Mouse (Mus musculus) forebrain, embryonic 11.5 days (tissue): ENCODE measurements around the gene Traip. TPM values are rescaled to one million over a fixed set of nuclear protein-coding genes. Genes with fewer than 3 reads are reported as not detected.
A peak's percentile ranks its signal among the peaks of the same experiment; 100 is the strongest.

Experiments
- ATAC-seq: fragments of 200-750 bp; cut with Nextera tagmentation; replicated peaks from 2 replicates; pipeline ENCODE4 v1.8.0; 2017; ENCODE audit warnings: moderate TSS enrichment; ENCODE audit not compliant: low FRiP score
- DNase-seq: peaks from one replicate; pipeline ENCODE4 v3.0.0-alpha.2; 2017; ENCODE audit warnings: low spot score
- H3K27ac ChIP-seq: fragments of 300-500 bp; sonication (generic); 2 replicates; pipeline ENCODE4 v1.5.1; 2014; ENCODE audit warnings: low read depth, low read length
- H3K27me3 ChIP-seq: fragments of 300-500 bp; sonication (generic); 2 replicates; pipeline ENCODE4 v1.6.1; 2014; ENCODE audit warnings: mild to moderate bottlenecking, low read length, mixed read lengths; ENCODE audit not compliant: control insufficient read depth, insufficient read depth
- H3K36me3 ChIP-seq: fragments of 300-500 bp; sonication (generic); 2 replicates; pipeline ENCODE4 v1.6.1; 2014; ENCODE audit warnings: mild to moderate bottlenecking, low read length, moderate library complexity, mixed read lengths; ENCODE audit not compliant: control insufficient read depth, insufficient read depth
- H3K4me1 ChIP-seq: fragments of 300-500 bp; sonication (generic); replicated peaks from 2 replicates; pipeline ENCODE4 v1.6.1; 2014; ENCODE audit warnings: low read length, mixed read lengths; ENCODE audit not compliant: control insufficient read depth, insufficient read depth
- H3K4me2 ChIP-seq: fragments of 300-500 bp; sonication (generic); 2 replicates; pipeline ENCODE4 v1.6.1; 2014; ENCODE audit warnings: low read depth, mild to moderate bottlenecking, low read length, moderate library complexity, mixed read lengths; ENCODE audit not compliant: severe bottlenecking
- H3K4me3 ChIP-seq: fragments of 300-500 bp; sonication (generic); 2 replicates; pipeline ENCODE4 v1.5.1; 2014; ENCODE audit warnings: low read depth, low read length
- H3K9ac ChIP-seq: fragments of 300-500 bp; sonication (generic); 2 replicates; pipeline ENCODE4 v1.6.1; 2014; ENCODE audit warnings: low read length
- H3K9me3 ChIP-seq: fragments of 300-500 bp; sonication (generic); 2 replicates; pipeline ENCODE4 v1.6.1; 2016; ENCODE audit warnings: low read length, mixed read lengths; ENCODE audit not compliant: control insufficient read depth
- WGBS: fragments of 180-500 bp; shearing (Covaris S2); extraction: QIAGEN DNeasy Blood & Tissue Kit; methylation state at CpG from one replicate; pipeline ENCODE4 v1.1.7; 2014; 5-methylcytosine and 5-hydroxymethylcytosine counted together
- polyA plus RNA-seq: library from polyadenylated mRNA; unstranded; fragments of >200 nt; fragmentation: Nextera tagmentation; extraction: Ambion mirVana; gene quantifications from 2 replicates; pipeline ENCODE4 v1.2.1, GENCODE M21; 2014

The Traip gene
- polyA plus RNA-seq, 1 experiment from 2014 or later = 38.2 TPM

- Histone ChIP-seq H3K9ac (no peak overlapping the region), H3K4me3 (no peak overlapping the region), H3K4me2 (no peak overlapping the region), H3K27ac (no peak overlapping the region), H3K27me3 (no peaks in the 10 kb centered on the region), H3K9me3 (no peaks in the 10 kb centered on the region), H3K4me1 (no peaks in the 10 kb centered on the region), H3K36me3 (no peaks in the 10 kb centered on the region)
- ATAC-seq (no peak), DNase-seq (no peak)
- WGBS = 80% methylated on average over 2 of the region's 2 CpGs
Measured at GRCm38 (mm10) chr9:107994464-107994863, 44.5 kb downstream of the Traip start.

GRCm38 (mm10) chr9:107995513-107995912 is 45.6 kb downstream of the Traip start:
- Histone ChIP-seq H3K4me2 (no peak overlapping the region), H3K9ac (no peak overlapping the region), H3K36me3 (no peaks in the 10 kb centered on the region), H3K4me3 (no peak overlapping the region), H3K9me3 (no peaks in the 10 kb centered on the region), H3K27ac (no peak overlapping the region), H3K4me1 (no peaks in the 10 kb centered on the region), H3K27me3 (no peaks in the 10 kb centered on the region)
- WGBS = 94% methylated on average over 21 of the region's 21 CpGs
- DNase-seq = no peak
- no peak for ATAC-seq

GRCm38 (mm10) chr9:107996049-107996448 is 46.1 kb downstream of the Traip start, which contains the start of gene Gm20662:
Gene Gm20662 (plus strand): TSS chr9:107996349.
- DNase-seq (no peak), ATAC-seq (no peak)
- H3K9ac ChIP-seq = no peak within 1 kb of the TSS
- H3K27me3 ChIP-seq = no peaks in the 10 kb centered on the region
- no peak within 1 kb of the TSS for H3K4me2 ChIP-seq
- no peaks in the 10 kb centered on the region for H3K4me1 ChIP-seq
- H3K9me3 ChIP-seq = no peaks in the 10 kb centered on the region
- H3K4me3 ChIP-seq = no peak within 1 kb of the TSS
- WGBS = 92% methylated on average over 5 of the region's 5 CpGs
- no peaks in the 10 kb centered on the region for H3K36me3 ChIP-seq
- H3K27ac ChIP-seq = no peak within 1 kb of the TSS

GRCm38 (mm10) chr9:108001922-108002770 is 52.2 kb downstream of the Traip start, which contains the start of gene Ip6k1:
Gene Ip6k1 (plus strand): TSS chr9:108002501.
- no peaks in the 10 kb centered on the region for H3K27me3 ChIP-seq
- H3K9ac ChIP-seq = peak within 1 kb of the TSS; percentile 94
- peak; percentile 99 for ATAC-seq
- H3K9me3 ChIP-seq = no peaks in the 10 kb centered on the region
- peaks cover 5% of the 10 kb centered on the region for H3K4me1 ChIP-seq
- WGBS = under 1% methylated on average over 50 of the region's 51 CpGs
- peak within 1 kb of the TSS; percentile 85 for H3K4me2 ChIP-seq
- H3K36me3 ChIP-seq = no peaks in the 10 kb centered on the region
- H3K4me3 ChIP-seq = peak within 1 kb of the TSS; percentile 99
- peak; percentile 99 for DNase-seq
- peak within 1 kb of the TSS; percentile 82 for H3K27ac ChIP-seq

- Histone ChIP-seq H3K4me3 (peak overlapping the region; percentile 99), H3K4me1 (peaks cover 5% of the 10 kb centered on the region), H3K36me3 (no peaks in the 10 kb centered on the region), H3K4me2 (peak overlapping the region; percentile 85), H3K27ac (peak overlapping the region; percentile 82), H3K9ac (peak overlapping the region; percentile 94), H3K27me3 (no peaks in the 10 kb centered on the region), H3K9me3 (no peaks in the 10 kb centered on the region)
- WGBS = under 1% methylated on average over 49 of the region's 50 CpGs
- ATAC-seq = no peak; the same call in 1 of the 2 replicates
- no peak for DNase-seq
Measured at GRCm38 (mm10) chr9:108002778-108003530, 53.0 kb downstream of the Traip start.

- Histone ChIP-seq H3K36me3 (no peaks in the 10 kb centered on the region), H3K4me2 (peak overlapping the region; percentile 85), H3K4me3 (peak overlapping the region; percentile 99), H3K27me3 (no peaks in the 10 kb centered on the region), H3K9ac (peak overlapping the region; percentile 94), H3K9me3 (no peaks in the 10 kb centered on the region), H3K27ac (0 out of 2 replicates have a peak overlapping the region, but pooled peaks have one; percentile 82), H3K4me1 (peaks cover 5% of the 10 kb centered on the region)
- 18% methylated on average over 8 of the region's 8 CpGs for WGBS
- DNase-seq (no peak), ATAC-seq (no peak)
Measured at GRCm38 (mm10) chr9:108003531-108003890, 53.6 kb downstream of the Traip start.

- no peak for DNase-seq
- Histone ChIP-seq H3K4me3 (no peak overlapping the region), H3K4me2 (no peak overlapping the region), H3K9ac (no peak overlapping the region), H3K27me3 (no peaks in the 10 kb centered on the region), H3K36me3 (no peaks in the 10 kb centered on the region; the same call in 1 of the 2 replicates), H3K27ac (no peak overlapping the region), H3K9me3 (no peaks in the 10 kb centered on the region), H3K4me1 (peaks cover 5% of the 10 kb centered on the region)
- ATAC-seq = no peak
- WGBS = 95% methylated on average over 5 of the region's 5 CpGs
Measured at GRCm38 (mm10) chr9:108008041-108008440, 58.1 kb downstream of the Traip start.

GRCm38 (mm10) chr9:108010385-108010784 is 60.4 kb downstream of the Traip start:
- H3K9me3 ChIP-seq = no peaks in the 10 kb centered on the region

More at GRCm38 (mm10) chr9:108010385-108010784, 60.4 kb downstream of the Traip start:
- no peak overlapping the region for H3K4me3 ChIP-seq
- no peak for ATAC-seq
- H3K27ac ChIP-seq = no peak overlapping the region
- H3K4me1 ChIP-seq = no peaks in the 10 kb centered on the region
- no peaks in the 10 kb centered on the region for H3K27me3 ChIP-seq
- no peak for DNase-seq
- no peak overlapping the region for H3K4me2 ChIP-seq
- no peak overlapping the region for H3K9ac ChIP-seq
- H3K36me3 ChIP-seq = no peaks in the 10 kb centered on the region; the same call in 1 of the 2 replicates
